Mouse (Mus musculus) c-Kit-negative CD71-positive TER-119-positive erythroid progenitor cells, embryonic 14.5 days (primary cell): ENCODE measurements at regions not wholly inside any gene's neighbourhood (a gene's known extent, or its start where the extent isn't known, plus 50 kb on each side); places are given as distances from the start of the nearest gene placed in this dataset.
"Not testable (repeated sequence)": the region's sequence is repeated elsewhere in the genome, so short reads cannot be mapped to it uniquely, and the experiment has no call there.

Experiments used
- DNase-seq: peaks from one replicate; pipeline ENCODE4 v3.0.0-alpha.2; 2013; ENCODE audit warnings: low read depth, low spot score

GRCm38 (mm10) chr10:45855514-45855913, 277.9 kb downstream of the Hace1 start:
- DNase-seq, result no peak

GRCm38 (mm10) chr10:45859137-45859536, 281.5 kb downstream of the Hace1 start:
- DNase-seq, result no peak

DNA sequence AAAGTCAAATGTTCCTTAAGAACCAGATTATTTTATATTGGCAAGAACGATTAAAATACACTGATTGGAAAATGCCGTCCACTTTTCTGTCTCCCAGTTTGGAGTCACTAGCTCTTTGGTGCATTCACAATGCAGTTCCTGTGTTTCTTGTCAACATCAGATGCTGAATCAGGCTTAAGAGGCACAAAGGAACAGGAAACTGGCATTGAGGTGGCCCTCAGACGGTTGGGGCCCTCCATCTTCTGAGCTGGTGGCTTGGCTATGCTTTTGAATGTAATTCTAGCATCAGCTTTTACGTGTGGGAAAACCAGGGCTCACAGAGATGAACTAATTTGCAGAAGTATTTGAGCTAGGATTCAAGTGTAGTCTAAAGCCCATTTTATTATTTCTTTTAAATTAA, 282.3 kb downstream of the Hace1 start:
- no peak for DNase-seq

GRCm38 (mm10) chr10:45860696-45861095, 283.1 kb downstream of the Hace1 start:
- no peak for DNase-seq

DNA sequence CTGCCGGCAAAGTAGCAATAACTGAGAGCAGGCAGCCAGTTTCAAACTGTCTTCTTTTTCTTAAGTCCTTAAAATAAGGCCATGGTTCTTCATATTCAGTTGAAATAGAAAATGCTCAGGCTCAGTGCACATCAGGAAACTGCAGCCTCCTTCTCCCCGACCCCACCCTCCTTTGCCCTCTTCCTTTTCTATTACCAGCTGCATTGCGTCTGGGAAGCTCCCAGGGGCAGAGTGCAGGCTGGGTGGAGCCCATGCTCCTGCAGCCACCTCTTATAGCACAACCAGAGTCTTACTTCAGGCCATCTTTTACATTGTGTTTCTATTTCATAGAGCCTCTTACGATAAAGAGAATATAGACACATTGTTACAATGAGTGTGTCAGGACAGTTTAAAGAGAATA, 288.2 kb downstream of the Hace1 start:
- no peak for DNase-seq

DNA sequence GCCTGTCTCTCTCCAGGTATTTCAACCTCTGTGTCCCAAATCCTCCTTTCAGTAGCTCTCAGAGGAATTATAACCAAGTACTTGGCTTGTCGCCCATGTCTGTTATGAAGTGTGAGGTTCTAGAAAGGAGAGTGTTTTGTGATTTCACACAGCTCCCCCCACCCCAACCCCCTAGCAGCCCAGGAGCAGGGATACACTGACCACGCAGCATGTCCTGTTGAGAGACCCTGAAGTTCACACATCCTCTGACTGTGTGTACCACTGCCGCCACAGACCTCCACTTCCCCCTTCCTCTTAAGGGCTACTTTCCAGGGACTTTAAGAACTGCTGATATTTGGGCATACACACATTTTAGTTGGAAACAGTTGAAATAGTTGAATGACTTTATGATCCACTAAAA, 289.2 kb downstream of the Hace1 start:
- no peak for DNase-seq

GRCm38 (mm10) chr10:45871028-45871427, 293.4 kb downstream of the Hace1 start:
- no peak for DNase-seq

GRCm38 (mm10) chr10:45872007-45872890, 294.6 kb downstream of the Hace1 start:
- no peak for DNase-seq

- no peak for DNase-seq
Observed at GRCm38 (mm10) chr10:45873805-45874780, 296.5 kb downstream of the Hace1 start.

DNA sequence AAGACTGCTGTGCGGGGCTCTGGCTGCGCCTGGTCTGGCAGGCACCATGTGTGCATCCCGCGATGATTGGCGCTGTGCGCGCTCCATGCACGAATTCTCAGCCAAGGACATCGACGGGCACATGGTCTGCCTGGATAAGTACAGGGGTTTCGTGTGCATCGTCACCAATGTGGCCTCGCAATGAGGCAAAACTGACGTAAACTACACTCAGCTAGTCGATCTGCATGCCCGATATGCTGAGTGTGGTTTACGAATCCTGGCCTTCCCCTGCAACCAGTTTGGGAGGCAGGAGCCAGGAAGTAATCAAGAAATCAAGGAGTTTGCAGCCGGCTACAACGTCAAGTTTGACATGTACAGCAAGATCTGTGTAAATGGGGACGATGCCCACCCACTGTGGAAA, 297.7 kb downstream of the Hace1 start:
- not testable (repeated sequence) for DNase-seq

GRCm38 (mm10) chr10:45883745-45884144, 306.1 kb downstream of the Hace1 start:
- no peak for DNase-seq

- no peak for DNase-seq
Observed at GRCm38 (mm10) chr10:45886636-45887035, 309.0 kb downstream of the Hace1 start.

- DNase-seq, result no peak
Observed at GRCm38 (mm10) chr10:45888835-45889234, 311.2 kb downstream of the Hace1 start.

DNA sequence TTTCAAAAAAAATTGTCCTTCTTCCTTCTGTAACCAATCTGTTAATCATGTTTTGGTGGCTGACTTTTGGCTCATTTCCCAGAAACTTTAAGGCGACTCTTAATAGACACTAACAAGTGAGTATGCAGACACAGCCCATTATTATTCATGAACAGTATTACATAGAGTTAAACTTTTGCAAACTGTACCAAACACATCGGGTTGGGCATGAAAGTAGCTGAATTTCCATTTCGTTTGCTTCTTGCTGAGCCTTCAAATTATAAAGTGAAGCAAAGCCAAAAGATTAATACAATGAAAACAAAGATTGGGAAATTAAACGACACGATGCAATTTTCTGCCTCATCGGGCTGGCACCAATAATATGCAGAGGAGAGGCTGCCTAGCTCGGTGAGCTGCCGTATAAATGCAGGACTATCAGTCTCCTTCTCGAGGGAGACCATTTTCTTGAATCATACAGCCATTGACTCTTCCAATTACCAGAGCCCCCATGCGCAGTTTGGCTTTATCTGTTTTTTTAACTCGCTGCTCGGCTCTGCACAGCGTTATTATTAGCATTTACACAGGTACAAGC, 311.8 kb downstream of the Hace1 start:
- DNase-seq, result no peak

GRCm38 (mm10) chr10:45890088-45890626, 312.5 kb downstream of the Hace1 start:
- DNase-seq, result no peak

- DNase-seq, result no peak
Observed at GRCm38 (mm10) chr10:45892464-45892863, 314.8 kb downstream of the Hace1 start.

- DNase-seq, result no peak
Observed at GRCm38 (mm10) chr10:45893894-45894831, 316.5 kb downstream of the Hace1 start.

DNA sequence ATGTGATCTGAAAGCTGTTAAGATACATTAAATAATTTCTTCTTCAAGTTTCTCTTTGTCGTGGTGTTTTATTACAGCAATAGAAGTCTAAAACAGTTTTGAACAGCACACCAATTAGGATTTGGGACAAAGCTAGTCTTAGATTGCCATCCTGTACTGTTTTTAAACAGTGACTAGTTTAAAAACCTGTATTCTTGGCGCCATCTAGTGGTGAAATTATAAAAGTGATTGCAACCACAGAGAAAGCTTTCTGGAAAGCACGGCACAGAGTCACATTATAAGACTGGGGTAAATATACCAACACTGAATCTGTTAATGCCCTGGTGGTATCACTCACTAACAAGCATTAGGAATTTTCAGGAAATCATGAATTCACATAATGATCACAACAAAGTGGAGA, 339.3 kb downstream of the Hace1 start:
- peak; percentile 15 for DNase-seq

- no peak for DNase-seq
Observed at GRCm38 (mm10) chr10:45925746-45926145, 348.1 kb downstream of the Hace1 start.

- DNase-seq, result no peak
Observed at GRCm38 (mm10) chr10:45933631-45934310, 356.1 kb downstream of the Hace1 start.
